Mouse (Mus musculus): Measurements from ENCODE around the gene Methig1. TPM values are rescaled to one million over a fixed set of nuclear protein-coding genes. Genes with fewer than 3 reads are reported as not detected.
"Not testable (repeated sequence)": the region's sequence is repeated elsewhere in the genome, so short reads cannot be mapped to it uniquely, and the experiment has no call there.

The Methig1 gene
- total RNA-seq (2021): not detected
- long read RNA-seq, experiment 1: 0 reads
- long read RNA-seq, experiment 2: 0 reads

DNA sequence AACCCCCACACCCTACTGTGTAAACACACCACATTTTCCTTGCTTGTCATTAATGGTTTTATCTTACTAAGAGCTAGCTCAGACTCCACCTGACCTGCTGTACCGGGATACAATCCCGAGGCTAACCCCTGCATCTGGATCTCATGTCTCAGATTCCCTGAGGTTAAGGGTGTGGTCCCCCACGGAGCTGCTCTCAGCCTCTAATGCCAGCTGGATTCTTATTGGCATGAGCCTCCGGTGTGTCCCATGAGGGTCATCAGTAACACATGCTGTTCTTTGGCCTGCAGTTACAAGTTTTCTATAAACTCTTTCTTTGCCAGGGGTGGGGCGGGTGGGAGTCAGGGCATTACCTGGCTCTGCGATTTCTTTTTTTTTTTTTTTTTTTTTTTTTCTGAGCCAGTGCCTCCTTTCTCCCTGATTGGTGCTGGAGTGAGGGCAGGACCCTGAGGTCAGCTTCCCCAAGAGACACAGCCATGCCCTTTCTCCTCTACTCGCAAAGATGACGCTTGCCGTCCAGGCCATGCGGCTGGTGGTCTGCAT lies at the start of gene Methig1, which contains the start of gene Mettl7a2:
Methig1 (plus strand) TSS at position 439 of the 540 bp plus-strand sequence.
Mettl7a2 (plus strand) TSS at position 490 of the 540 bp plus-strand sequence.
- no peak for DNase-seq
- TF ChIP-seq CTCF (IDR thresholded peaks at IDR 0.05): no peak
- no peak within 1 kb of the TSS for H3K4me3 ChIP-seq
- intact Hi-C loops (cut with DNase I): no loop called here
- H3K27ac ChIP-seq: no peak within 1 kb of the TSS

DNA sequence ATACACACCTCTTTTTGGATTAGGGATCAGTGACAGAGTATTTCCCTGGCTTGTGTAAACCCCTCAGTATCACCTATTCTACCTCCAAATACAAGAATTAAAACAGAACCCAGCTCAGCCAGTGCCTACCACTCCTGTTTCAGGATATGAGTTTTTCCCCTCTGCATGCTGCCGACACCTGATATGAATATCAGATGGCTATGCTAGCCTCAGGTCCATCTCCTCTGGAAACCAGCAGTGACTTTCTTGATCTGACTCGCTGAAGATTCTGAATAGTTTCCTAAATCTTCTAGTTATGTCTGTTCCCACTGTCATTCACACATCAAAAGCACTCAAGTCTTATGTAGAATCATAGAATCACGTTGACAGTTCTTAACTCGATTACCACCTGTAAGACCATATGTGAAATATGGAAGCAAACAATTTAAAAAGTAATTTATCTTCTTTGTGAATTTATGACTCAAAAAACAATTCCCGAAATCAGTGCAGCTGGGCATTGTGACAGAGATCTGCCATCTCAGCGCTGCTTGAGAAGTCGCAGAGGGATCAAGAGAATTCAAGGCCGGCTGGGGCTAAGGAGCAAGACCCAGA lies 49.4 kb upstream of the Methig1 start:
- intact Hi-C loops (cut with DNase I): loop anchor here (5.0 to 10.0 kb wide), 2 partner anchors 41 to 269 kb away; partner anchors contain the start of gene Dip2b
- DNase-seq: no peak
- Histone ChIP-seq H3K27ac (peak overlapping the region; percentile 98), H3K4me3 (peak overlapping the region; percentile 83)
- no peak for TF ChIP-seq CTCF (IDR thresholded peaks at IDR 0.05)

DNA sequence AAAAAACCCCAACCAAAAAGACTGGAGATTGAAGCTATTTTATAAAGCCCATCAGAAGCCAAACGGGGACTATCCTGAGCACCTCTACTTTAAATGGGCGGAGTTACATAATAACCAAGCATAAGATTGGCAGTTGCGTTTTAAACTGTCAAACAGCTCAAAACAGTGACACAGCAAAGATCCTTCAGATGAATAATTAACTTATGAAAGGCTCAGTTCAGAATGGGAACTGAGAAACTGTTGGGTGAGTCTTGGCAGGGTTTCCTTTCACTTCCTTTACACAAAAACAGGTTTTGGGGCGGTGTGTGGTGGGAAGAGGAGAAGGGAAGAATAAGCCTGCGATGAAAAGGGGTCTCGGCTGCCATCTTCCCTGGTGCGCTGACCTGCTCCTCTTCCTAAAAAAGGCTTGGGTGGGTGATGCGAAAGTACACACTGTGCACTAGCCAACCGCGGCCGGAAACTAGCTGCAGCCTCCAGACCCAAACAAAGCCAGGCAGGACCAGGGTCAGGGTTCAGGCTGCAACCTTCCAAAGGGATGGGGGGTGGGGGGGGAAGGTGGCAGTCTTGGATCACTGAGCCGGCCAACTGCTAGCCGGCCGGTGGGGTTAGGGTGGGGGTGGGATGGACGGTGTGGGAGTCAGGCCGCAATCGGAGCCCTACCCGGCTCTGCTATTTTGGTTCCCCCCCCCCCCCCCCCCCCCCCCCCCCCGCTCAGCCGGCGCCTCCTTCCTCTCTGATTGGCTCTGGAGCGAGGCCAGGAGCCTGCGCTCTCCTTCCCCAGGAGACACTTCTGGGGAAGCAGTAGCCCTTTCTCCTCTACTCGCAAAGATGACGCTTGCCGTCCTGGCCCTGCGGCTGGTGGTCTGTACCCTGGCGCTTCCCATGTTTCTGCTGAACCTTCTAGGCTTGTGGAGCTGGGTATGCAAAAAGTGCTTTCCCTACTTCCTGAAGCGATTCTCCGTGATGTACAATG lies 48.6 kb upstream of the Methig1 start, which contains the start of gene Mettl7a1:
Mettl7a1 (plus strand) TSS at position 122 of the 973 bp plus-strand sequence.
- DNase-seq: peak; percentile 95
- intact Hi-C loops (cut with DNase I): loop anchor here (5.0 to 10.0 kb wide), 2 partner anchors 42 to 270 kb away; partner anchors contain the start of gene Dip2b

GRCm38 (mm10) chr15:100306201-100306600 lies 46.7 kb upstream of the Methig1 start:
- intact Hi-C loops (cut with DNase I): loop anchor here (10.0 kb wide), 1 partner anchor 271 kb away; the partner anchor contains the start of gene Dip2b
- DNase-seq: no peak
- Histone ChIP-seq H3K4me3 (peak overlapping the region; percentile 83), H3K27ac (peak overlapping the region; percentile 98)
- TF ChIP-seq CTCF (IDR thresholded peaks at IDR 0.05): no peak

More for the DNA sequence above, 48.6 kb upstream of the Methig1 start, which contains the start of gene Mettl7a1:
- Histone ChIP-seq H3K4me3 (peak within 1 kb of the TSS; percentile 83), H3K27ac (peak within 1 kb of the TSS; percentile 98)
- TF ChIP-seq CTCF (IDR thresholded peaks at IDR 0.05): no peak

GRCm38 (mm10) chr15:100307438-100308096 lies 45.4 kb upstream of the Methig1 start:
- intact Hi-C loops (cut with DNase I): loop anchor here (10.0 kb wide), 1 partner anchor 273 kb away; the partner anchor contains the start of gene Dip2b
- Histone ChIP-seq H3K27ac (peak overlapping the region; percentile 24; the same call in 1 of the 2 replicates), H3K4me3 (peak overlapping the region; percentile 54)
- peak; percentile 61 for TF ChIP-seq CTCF (IDR thresholded peaks at IDR 0.05)
- DNase-seq: peak; percentile 44

DNA sequence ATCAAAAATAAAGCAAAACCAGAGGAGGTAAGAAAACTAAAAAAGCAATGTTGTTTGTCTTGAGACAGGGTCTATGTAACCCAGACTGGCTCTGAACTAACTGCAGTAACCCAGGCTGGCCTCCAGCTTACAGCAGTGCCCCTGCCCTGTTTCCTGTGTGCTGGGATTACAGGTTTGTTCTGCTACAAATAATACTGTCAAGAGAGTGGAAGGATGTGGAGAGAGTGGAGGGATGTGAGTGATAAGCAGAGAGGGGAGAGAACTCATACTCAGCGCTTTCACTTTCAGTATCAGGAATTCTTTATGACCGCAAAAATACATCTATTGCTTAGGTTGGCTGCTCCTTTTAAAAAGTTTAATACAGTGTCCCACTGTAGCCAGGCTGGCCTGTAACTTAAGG lies 40.6 kb upstream of the Methig1 start:
- intact Hi-C loops (cut with DNase I): no loop called here
- Histone ChIP-seq H3K4me3 (peak overlapping the region; percentile 10; the same call in 1 of the 2 replicates), H3K27ac (peak overlapping the region; percentile 63)
- no peak for DNase-seq
- no peak for TF ChIP-seq CTCF (IDR thresholded peaks at IDR 0.05)

DNA sequence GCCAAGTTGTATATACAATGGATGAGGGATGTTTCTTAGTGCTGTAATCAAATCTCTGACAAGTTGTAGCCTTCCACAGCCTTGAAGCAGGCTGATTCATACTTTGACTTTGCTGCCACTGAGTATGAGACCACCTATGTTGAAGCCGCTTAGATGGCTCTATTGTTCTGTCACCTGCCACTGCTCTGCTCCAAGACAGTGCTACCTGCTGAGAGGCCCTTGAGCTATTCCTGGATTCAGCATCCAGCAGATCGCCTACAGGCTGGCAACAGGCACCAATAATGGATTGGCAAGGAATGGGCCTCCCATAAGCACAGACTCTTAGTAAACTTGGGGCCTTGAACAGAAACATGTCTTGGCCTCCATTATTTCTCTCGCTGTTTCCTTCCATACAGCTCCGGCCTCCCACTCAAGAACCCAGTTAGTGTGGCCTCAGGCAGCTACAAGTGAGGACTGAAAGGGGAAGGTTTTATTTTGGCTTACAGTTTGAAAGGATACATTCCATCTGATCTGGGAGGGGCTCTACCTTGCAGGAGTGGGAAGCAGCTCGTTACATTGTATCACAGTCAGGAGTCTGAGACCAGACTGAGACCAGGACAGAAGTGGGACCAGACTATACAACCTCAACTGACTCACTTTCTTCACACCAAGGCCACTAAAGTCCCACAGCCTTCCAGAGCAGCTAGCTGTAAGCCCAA lies 38.4 kb upstream of the Methig1 start:
- no peak overlapping the region for H3K27ac ChIP-seq
- DNase-seq: no peak
- no peak overlapping the region for H3K4me3 ChIP-seq
- intact Hi-C loops (cut with DNase I): no loop called here
- no peak for TF ChIP-seq CTCF (IDR thresholded peaks at IDR 0.05)

DNA sequence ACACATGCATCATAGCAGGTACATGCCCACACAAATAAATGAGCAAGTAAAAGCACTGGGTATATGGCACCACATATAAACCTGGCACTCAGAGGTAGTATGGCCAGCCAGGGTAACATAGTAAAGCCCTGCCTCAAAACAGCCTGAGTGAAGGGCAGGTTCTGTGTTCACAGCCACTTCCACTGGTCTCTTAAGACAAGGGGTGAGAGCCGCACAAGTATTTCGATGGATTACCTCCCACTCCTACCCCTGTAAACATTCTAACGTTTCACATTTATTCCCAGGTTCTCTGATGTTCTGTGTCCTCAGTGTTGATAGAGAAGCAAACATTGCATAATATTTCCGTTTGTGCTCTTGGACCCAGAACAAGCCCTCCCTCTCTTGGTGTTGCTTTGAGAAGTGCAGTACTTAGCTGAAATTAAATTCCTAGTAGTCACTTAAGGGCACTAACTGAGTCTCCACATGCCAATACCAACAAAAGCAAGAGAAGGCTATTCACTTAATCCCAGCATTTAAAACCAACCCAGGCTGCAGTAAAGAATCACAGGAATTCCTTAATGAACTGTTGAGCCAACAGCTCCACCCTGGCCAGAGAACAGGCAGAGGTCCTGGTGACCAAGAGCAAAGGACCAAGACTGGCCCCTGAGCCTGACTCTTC lies 34.8 kb upstream of the Methig1 start:
- intact Hi-C loops (cut with DNase I); DNase-seq; H3K4me3 ChIP-seq: not testable (repeated sequence)
- peak overlapping the region; percentile 77 for H3K27ac ChIP-seq

DNA sequence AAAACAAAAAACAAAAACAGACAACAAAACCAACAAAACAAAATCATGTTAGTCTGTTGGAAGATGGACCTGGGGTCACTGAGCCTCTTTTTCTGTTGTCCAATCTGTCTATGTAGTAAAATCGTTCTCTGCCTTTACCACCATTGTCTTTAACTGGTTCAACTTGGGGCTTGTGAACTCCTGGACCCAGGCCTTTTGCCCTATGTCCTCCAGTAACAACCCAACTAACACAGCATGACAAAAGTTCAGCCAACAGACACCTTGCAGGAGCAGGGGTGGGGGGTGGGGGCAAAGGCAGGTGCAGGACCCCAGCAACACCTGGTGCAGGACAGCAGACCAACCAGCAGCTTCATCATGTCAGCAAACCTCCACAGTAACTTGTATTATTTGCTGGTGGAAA lies 33.1 kb upstream of the Methig1 start:
- intact Hi-C loops (cut with DNase I): loop anchor here (10.0 kb wide), 1 partner anchor 135 kb away; no protein-coding TSS in a partner anchor
- no peak for TF ChIP-seq CTCF (IDR thresholded peaks at IDR 0.05)
- DNase-seq: no peak
- Histone ChIP-seq H3K4me3 (no peak overlapping the region), H3K27ac (peak overlapping the region; percentile 77)

DNA sequence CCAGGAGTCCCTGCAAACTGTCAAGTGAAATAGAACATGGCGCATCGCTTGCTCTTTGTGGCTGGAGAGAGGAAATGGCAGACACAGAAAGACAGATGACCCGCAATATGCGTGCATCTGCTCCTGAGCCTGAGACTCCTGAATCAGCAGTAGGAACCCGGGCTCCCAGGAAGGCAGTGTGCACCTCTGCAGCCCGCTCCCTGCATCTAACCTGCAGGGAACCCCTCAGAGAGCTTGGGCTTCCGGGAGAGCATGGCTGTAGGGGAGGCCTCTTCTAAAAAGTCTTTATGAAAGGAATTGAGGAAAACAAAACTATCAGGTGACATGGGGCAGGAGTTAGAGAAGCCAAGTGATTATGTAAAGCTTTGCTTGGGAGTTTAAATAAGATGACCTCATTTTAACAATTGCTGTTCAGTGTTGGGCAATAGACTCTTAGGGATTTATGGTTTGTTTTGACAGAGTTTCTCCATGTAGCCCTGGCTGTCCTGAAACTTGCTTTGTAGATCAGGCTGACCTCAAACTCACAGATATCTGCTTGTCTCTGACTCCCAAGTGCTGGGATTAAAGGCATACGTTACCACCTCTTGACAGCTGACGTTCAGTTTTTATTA lies 32.5 kb upstream of the Methig1 start:
- no peak for DNase-seq
- TF ChIP-seq CTCF (IDR thresholded peaks at IDR 0.05): no peak
- peak overlapping the region; percentile 77 for H3K27ac ChIP-seq
- intact Hi-C loops (cut with DNase I): loop anchor here (10.0 kb wide), 1 partner anchor 134 kb away; no protein-coding TSS in a partner anchor
- no peak overlapping the region for H3K4me3 ChIP-seq

Measured in gastrocnemius, adult 2 months (tissue).